Mouse (Mus musculus): ENCODE data around the gene Ptgs1. TPM values are rescaled to one million over a fixed set of nuclear protein-coding genes. Genes with fewer than 3 reads are reported as not detected.
A peak's percentile ranks its signal among the peaks of the same experiment; 100 is the strongest.

Gene Ptgs1
- total RNA-seq, 2 experiments from 2014 or later = 11.0 to 13.5 TPM

DNA sequence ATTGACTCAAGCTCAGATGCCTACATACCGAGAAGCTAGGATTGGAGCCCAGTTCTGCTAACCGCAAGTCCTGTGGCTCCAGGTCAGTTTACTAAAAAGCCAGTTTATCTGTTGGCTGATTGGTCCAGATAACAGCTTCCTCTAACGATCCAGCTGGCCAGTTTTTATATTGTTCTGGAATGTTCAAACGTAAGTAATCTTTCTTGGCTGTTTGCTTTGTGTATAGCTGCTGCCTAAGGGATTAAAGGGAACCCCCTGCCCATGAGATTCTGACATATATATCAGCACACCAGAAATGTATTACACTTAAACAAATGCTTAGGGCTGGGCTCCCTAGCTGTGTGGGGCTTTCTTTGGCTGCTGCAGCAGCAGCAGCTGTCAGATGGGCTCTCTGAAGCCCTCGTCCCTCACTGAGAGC, 13.7 kb downstream of the Ptgs1 start:
- no peak for DNase-seq (ENCODE audit: low spot score in 2 of 2)

DNA sequence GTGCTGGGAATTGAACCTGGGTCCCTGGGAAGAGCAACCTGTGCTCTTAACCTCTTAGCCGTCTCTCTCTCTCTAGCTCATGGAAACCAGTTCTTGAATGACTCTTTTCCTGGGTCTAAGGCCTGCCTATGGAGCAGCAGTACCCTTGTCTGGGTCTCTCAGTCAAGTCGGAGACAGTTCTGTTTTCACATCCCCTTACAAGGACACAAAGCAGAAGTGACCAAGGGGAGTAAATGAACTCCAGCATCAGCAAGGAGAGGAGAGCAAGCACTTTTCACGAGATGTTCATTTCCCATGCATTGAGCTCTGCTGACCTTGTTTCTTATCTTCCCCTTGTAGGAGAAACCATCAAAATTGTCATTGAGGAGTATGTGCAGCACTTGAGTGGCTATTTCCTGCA, 14.5 kb downstream of the Ptgs1 start:
- no peak for DNase-seq (ENCODE audit: low spot score in 2 of 2)

DNA sequence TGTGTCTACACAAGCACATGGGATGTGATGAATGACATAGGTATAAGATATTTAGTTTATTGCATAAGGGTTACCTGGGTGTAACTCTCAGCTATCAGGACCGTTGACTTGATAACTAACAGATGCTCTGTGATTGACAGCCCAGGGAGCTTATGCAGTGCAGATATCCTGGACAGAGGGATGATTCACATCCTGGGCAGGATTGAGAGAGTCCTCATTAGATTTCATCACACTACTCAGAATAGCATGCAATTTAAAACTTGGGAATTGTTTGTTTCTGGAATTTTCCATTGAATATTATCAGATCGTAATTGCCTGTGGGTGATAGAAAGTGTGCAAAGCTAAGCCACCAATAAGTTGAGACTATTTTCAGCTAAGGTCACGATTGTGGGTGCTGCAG, 17.7 kb downstream of the Ptgs1 start:
- no peak for DNase-seq (ENCODE audit: low spot score in 2 of 2)

DNA sequence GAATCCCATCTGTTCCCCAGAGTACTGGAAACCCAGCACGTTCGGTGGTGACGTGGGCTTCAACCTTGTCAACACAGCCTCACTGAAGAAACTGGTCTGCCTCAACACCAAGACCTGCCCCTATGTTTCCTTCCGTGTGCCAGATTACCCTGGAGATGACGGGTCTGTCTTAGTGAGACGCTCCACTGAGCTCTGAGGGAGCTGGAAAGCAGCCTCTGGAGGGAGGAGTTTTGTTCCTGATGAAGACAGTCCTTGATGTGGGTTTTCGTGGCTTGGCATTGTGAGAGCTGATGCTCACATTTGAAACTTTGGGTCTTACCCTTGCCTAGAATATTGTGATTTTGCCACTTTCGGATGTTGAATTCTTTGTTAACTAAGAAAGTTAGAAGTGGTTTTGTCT, 20.9 kb downstream of the Ptgs1 start:
- DNase-seq (ENCODE audit: low spot score in 2 of 2) = no peak

DNA sequence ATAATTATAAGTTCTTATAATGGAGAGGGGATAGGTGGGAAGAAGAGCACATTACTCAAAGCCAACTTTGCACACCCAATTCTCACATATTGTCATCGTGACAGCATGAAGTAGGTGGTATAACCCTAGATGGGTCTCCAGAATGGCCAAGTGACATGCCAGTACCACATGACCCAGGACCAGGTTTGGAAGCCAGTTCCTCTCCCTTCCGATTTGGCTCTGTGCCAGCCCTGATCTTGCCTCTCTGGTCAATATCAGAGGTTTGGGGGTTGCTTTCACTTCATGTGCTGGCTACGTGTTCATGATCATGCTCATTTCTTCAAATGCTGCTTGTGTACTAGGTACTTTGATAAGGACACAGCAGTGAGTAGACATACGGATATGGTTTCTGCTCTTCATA, 22.3 kb downstream of the Ptgs1 start:
- DNase-seq (ENCODE audit: low spot score in 2 of 2) = no peak

DNA sequence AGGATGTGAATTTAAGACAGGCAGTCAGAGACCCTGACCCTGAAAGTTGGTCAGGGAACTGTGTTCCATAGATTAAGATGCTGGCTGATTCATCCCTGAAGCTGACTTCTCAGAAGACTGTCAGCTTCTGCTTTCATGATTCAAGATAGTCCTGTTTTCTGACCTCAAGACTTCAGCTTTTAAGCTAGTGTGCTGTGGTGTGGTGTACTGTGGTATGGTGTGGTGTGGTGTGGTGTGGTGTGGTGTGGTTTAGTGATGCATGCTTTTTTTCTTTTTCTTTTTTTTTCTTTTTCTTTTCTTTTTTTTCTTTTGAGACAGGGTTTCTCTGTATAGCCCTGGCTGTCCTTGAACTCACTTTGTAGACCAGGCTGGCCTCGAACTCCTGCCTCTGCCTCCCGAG, 24.2 kb downstream of the Ptgs1 start:
- no peak for DNase-seq (ENCODE audit: low spot score in 2 of 2)

DNA sequence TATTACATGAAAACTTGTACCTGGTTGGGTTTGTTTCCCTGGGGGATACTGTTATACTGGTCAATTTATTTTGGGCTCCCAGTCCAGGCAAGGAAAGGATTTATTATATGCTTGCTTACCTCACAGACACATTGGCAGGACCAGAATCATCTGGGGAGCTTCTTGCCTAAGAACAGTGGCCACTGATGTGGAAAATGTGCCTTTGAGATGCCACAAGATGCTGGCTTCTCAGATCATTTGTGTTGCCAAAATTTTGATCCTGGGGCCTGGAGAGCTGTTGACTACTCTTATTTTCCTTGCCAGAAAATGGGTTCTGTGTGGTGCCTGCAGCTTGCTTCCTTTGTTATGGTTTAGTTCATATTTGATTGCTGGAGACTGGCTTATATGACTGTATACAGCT, 26.7 kb downstream of the Ptgs1 start:
- DNase-seq (ENCODE audit: low spot score in 2 of 2) = no peak

DNA sequence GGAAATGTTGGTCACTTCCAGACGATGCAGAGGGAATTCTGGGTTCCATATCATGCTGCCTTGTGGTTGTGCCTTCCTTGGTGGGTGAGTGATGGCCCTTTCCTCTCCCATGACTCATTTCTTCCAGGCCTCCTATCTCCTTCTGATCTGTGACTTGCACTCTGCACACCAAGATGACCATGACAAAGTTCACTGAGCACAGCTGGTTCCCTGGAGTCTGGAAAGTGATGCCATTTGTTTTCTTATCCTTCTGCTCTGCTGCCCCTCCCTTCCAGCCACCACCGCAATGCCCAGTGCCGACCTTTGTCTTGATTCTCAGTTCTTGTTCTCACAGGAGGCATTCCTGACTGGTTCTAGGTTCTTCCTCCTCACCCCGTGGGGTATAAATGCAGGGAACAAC, 29.2 kb downstream of the Ptgs1 start:
- no peak for DNase-seq (ENCODE audit: low spot score in 2 of 2)

DNA sequence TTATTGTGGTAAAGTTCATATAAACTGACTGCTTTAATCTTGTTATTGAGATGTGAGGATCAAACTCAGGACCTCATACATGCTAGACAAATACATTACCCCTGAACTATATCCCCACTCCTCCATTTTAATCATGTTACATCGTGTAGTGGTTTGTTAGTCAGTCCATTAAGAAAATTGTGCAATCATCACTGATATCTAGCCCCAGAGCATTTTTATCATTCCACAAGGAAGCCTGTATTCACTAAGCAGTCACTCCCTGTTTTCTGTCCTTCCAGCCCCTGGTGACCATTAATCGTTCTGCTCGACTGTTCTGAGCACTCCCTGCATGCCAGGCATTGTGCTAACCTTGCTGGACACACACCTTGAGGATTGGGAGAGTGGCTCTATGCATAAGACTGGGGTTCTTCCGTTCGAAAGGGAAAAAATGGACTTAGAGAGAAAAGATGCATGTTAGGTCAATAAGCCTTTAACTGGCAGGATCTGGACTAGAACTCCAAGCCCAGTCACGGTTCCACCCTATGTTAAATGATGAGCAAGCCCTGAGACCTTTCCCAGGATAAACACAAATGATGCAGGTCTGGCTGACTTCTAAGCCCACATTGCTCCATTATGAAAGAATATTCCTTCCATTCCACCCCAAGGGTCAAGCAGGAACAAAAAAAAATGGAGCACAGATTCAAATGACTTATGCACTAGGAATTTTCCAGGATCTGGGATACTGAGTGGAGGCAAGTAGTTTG, 29.7 kb downstream of the Ptgs1 start:
- no peak for DNase-seq (ENCODE audit: low spot score in 2 of 2)

DNA sequence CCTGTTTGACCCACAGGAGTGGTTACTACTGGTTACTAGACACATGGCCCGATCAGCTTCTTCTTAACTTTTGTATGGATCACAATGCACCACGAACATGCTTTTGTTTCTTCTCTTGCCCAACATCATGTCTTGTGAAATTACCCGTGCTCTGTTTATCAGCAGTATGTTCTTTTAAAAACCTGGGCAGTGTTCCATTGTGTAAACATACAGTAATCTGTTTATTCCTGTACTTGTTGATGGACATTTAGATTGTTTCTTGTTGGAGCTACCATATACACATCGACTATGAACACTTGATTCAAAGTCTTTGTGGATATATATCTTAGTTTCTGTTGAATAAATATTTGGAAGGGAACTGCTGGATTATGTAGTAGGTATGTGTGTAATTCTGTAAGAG, 31.8 kb downstream of the Ptgs1 start:
- no peak for DNase-seq (ENCODE audit: low spot score in 2 of 2)

DNA sequence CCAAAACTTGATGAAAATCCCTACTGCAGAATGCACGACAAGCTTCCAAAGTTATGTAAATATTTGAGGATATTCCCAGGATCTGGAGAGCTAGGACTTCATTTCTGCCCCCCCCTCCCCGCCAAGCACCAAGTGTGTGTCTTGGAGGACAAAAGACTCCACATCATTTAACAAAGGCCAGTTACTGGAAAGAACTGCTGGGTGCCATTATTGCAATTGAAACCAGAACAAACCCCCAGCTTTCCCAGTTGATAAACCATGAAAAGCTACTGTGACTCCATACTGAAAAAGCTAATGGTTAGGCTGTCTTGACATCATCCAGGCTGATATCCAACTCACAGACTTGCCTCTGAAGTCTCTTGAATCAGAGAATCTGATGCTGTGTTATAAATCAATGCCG, 39.2 kb downstream of the Ptgs1 start:
- no peak for DNase-seq (ENCODE audit: low spot score in 2 of 2)

DNA sequence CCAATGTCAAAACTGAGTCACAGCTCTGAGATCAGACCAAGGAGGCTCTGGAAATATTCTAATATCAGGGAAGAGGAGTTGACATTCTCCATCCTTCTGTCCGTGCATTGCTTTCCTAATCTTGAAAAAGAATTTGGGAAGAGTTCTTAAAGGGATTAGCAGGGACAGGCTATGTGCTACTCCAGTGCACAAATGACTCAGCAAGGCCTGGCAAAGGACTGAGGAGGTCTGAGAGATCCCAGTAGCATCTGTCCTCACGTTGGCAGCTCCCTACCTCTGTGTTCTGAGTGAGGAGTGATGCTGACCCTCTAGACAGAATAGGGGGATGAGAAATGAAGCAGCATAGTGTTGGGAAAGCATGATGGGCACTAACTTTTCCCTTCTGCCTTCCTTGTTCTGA, 40.0 kb downstream of the Ptgs1 start:
- no peak for DNase-seq (ENCODE audit: low spot score in 2 of 2)

DNA sequence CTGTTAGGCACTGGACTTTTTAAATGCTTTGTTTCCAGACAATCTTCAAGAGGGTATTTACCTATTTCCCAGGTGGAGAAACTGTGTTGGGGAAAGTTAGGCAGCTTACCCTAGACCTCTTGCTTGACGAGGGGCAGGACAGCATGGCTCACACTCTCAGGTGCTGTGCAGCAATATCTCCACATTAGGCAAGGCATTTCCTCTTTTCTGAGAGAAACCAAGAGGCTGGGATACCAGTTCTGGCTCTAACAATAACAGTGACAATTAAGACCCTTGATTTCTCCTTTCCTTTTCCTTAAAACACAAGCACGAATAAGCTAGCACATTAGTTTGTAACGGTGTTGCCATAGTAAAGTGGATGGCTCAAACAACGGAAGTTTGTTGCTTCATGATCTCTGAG, 40.9 kb downstream of the Ptgs1 start:
- no peak for DNase-seq (ENCODE audit: low spot score in 2 of 2)

DNA sequence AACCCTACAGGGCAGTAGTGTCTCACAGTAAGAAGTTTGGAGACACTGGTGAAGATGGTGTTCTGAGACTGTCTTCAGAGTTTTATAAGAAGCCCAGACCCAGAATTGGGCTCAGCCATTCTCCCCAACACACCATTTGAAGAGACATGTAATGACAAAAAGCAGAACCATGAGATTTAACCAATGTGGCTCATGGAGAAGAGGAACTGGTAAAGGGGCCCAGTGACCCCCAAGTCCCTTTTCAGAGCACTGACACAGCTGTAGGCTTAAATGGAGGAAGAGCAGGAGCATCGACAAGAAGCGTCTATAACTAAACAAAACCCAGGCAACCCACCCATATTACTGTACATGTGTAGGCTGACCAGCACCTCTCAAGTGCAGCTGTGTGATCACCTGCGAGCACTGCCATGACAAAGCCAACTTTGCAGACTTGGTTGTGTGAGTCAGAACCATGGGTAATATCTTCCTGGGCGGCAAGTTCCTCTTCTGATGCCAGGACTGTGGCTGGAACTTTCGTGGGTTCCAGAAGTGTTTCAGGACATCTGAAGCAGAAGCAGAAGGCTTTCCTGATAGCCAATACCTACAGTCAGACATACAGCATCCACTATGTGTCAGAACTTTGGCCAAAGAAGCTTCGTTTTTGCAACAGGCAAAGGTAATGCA, 42.2 kb downstream of the Ptgs1 start:
- no peak for DNase-seq (ENCODE audit: low spot score in 2 of 2)

DNA sequence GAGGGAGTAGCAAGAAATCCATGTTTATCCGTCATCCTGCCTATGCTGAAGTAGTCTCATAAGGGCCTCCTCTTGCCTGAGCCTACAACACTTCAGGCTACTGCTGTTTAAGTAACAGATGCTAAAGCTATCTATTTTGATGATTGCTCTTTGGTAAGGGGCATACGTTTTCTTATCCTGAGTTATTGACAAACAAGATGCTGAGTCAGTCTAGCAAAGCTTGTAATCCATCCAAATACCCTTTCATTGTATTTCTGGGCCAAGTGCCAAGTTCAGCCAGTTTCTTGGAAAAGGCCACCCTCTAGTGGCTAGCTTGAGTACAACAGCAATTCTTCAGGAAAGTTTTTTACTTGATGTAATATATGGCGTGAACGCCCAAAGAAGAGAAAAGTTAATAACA, 46.2 kb downstream of the Ptgs1 start:
- peak; percentile 51 to 67 for DNase-seq (ENCODE audit: low spot score in 2 of 2)

DNA sequence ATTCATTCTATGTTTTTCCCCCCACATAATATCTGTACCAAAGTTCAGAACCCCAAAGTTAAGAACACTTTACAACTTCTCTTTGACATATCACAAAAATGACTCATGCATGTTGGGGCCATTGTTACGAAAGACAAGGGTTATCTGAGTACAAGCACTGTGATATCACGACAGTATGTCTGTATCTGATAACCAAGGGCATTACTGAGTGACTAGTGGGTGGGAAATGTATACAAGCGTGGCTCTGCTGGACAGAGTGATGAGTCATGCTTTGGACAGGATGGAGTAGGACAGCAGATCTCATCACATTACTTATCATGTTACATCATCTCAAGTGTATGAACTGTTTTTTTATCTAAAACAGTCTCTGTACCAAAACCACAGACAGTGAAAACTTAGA, 48.5 kb downstream of the Ptgs1 start:
- DNase-seq (ENCODE audit: low spot score in 2 of 2) = no peak

DNA sequence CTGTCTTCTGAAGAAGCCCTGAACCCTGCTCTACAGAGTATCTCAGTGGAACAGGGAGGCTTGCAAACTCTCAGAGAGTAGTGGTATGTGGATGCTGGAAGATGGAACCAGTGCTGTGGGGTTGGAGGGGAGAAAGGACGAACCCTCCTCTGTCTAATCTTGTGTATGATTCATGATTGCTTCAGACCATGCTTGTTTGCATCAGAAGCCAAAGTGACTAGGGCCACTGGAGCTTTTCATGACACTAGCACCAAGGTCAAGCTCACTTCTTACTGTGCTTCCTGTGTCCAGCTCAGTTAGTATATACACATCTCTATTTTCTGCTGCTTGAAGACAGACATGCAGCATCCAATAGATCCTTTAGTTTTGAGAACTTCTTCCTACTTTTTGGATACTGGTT, 50.9 kb downstream of the Ptgs1 start:
- DNase-seq (ENCODE audit: low spot score in 2 of 2) = no peak

DNA sequence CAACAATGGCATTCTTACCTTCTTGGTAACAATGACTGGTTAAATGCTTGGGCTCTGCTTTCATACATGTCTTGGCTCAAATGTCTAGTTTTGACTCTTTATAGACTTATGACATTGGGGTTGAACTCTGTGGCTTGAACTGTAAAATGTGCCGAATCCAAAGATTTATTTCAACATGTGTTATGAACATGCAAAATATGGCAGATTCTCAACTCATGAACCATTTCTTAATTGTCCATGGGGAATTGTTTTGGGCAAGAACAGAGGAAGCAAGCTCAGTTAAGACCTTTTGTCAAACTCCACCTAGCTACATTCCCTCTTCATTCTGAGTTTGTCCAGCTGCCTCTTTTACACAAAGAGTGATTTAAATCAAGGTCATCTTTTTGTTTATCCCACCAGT, 52.1 kb downstream of the Ptgs1 start:
- DNase-seq (ENCODE audit: low spot score in 2 of 2) = no peak

Other genes with a start within 250 kb of the Ptgs1 start
- 100 to 1,000 TPM; 208 to 312 TPM for gene Ndufa8, start 181.0 kb upstream of the Ptgs1 start, total RNA-seq (2021)
- gene Morn5, start 181.0 kb upstream of the Ptgs1 start, total RNA-seq (2021) = under 1 TPM; 0.46 to 0.61 TPM
- 1 to 10 TPM in 1 of 2 experiments, under 1 TPM in 1; 0.76 to 1.5 TPM for gene Lhx6, start 125.0 kb upstream of the Ptgs1 start, total RNA-seq (2021)
- gene Mrrf, start 94.0 kb upstream of the Ptgs1 start, total RNA-seq (2021) = 10 to 100 TPM; 26.0 to 30.6 TPM
- 10 to 100 TPM; 26.7 to 29.8 TPM for gene Rbm18, start 93.7 kb upstream of the Ptgs1 start, total RNA-seq (2021)
- gene Olfr338, start 143.1 kb downstream of the Ptgs1 start, total RNA-seq (2021) = not detected
- gene Olfr339, start 188.5 kb downstream of the Ptgs1 start, total RNA-seq (2021) = not detected
- gene Olfr340, start 222.2 kb downstream of the Ptgs1 start, total RNA-seq (2021) = not detected

All from adrenal gland, adult 18-20 months (tissue).